Mouse (Mus musculus): Measurements from ENCODE around the gene Cyth1.

- TF ChIP-seq ZMIZ1 (IDR thresholded peaks at IDR 0.05; ENCODE audit: low read depth, low read length) = no peak
- no peak for TF ChIP-seq RCOR1 (conservative IDR thresholded peaks at IDR 0.05; ENCODE audit: low read depth, low read length)
- TF ChIP-seq CTCF (conservative IDR thresholded peaks at IDR 0.05 in 1 of 2, IDR thresholded peaks at IDR 0.05 in 1 of 2; ENCODE audit: low read depth in 2 of 2, low read length in 2 of 2) = no peak
- no peak for TF ChIP-seq E2F4 (IDR thresholded peaks at IDR 0.05; ENCODE audit: insufficient replicate concordance, low read depth, low read length)
- no peak for TF ChIP-seq USF2 (conservative IDR thresholded peaks at IDR 0.05; ENCODE audit: low read depth, low read length)
- TF ChIP-seq EP300 (IDR thresholded peaks at IDR 0.05; ENCODE audit: low read length) = no peak
- TF ChIP-seq MEF2A (IDR thresholded peaks at IDR 0.05; ENCODE audit: borderline replicate concordance, low read depth, low read length) = no peak
- no peak for TF ChIP-seq ZC3H11A (IDR thresholded peaks at IDR 0.05; ENCODE audit: low read depth, low read length)
Measured at GRCm38 (mm10) chr11:118265621-118266020, 17.2 kb upstream of the Cyth1 start.
